Mouse (Mus musculus) myocyte (in vitro differentiated cells): ENCODE data around the gene Sval3. TPM values are rescaled to one million over a fixed set of nuclear protein-coding genes. Genes with fewer than 3 reads are reported as not detected.

Experiments
- H3K27me3 ChIP-seq: one replicate; pipeline ENCODE4 v1.6.1; 2011; ENCODE audit not compliant: control insufficient read depth, insufficient read depth, insufficient read length
- H3K36me3 ChIP-seq: one replicate; pipeline ENCODE4 v1.6.1; 2011; ENCODE audit not compliant: control insufficient read depth, insufficient read depth
- H3K4me2 ChIP-seq: one replicate; pipeline ENCODE4 v1.6.1; 2011; ENCODE audit warnings: low read depth, control low read depth
- H3K4me3 ChIP-seq: one replicate; pipeline ENCODE4 v1.5.1; 2011; ENCODE audit warnings: mild to moderate bottlenecking, control low read depth, moderate library complexity
- H3K79me2 ChIP-seq: one replicate; pipeline ENCODE4 v1.6.1; 2011; ENCODE audit not compliant: control insufficient read depth, insufficient read depth
- H3ac ChIP-seq: one replicate; pipeline ENCODE4 v1.6.1; 2011; ENCODE audit not compliant: control insufficient read depth, insufficient read length
- CEBPB ChIP-seq: IDR thresholded peaks from 2 replicates; pipeline ENCODE4 v1.6.1; 2011; ENCODE audit warnings: mild to moderate bottlenecking, moderate library complexity; ENCODE audit not compliant: poor library complexity, insufficient read depth, severe bottlenecking
- E2F4 ChIP-seq: IDR thresholded peaks from one replicate; pipeline ENCODE4 v1.6.1; 2011; ENCODE audit warnings: mild to moderate bottlenecking, control low read depth, moderate library complexity; ENCODE audit not compliant: insufficient read depth
- MAX ChIP-seq: IDR thresholded peaks from one replicate; pipeline ENCODE4 v1.6.1; 2011; ENCODE audit warnings: low read depth, mild to moderate bottlenecking, control low read depth
- MYOD1 ChIP-seq, 3 experiments: IDR thresholded peaks; one replicate each; pipeline ENCODE4 v1.6.1; 2011; ENCODE audit warnings: control low read depth in 2 of 3, low read depth in 2 of 3, mild to moderate bottlenecking in 2 of 3, moderate library complexity in 1 of 3; ENCODE audit not compliant: insufficient read length in 2 of 3, control insufficient read depth in 1 of 3
- MYOG ChIP-seq, 3 experiments: IDR thresholded peaks; one replicate each; pipeline ENCODE4 v1.6.1; 2011; ENCODE audit warnings: control low read depth in 2 of 3, low read depth in 2 of 3, mild to moderate bottlenecking in 2 of 3; ENCODE audit not compliant: insufficient read length in 2 of 3, control insufficient read depth in 1 of 3, insufficient read depth in 1 of 3
- POLR2A ChIP-seq: IDR thresholded peaks from one replicate; pipeline ENCODE4 v1.6.1; 2011; ENCODE audit warnings: low read depth, mild to moderate bottlenecking, control low read depth, moderate library complexity; ENCODE audit not compliant: insufficient read length
- POLR2AphosphoS2 ChIP-seq: IDR thresholded peaks from one replicate; pipeline ENCODE4 v1.6.1; 2011; ENCODE audit warnings: low read depth, control low read depth; ENCODE audit not compliant: insufficient read length
- REST ChIP-seq: IDR thresholded peaks from one replicate; pipeline ENCODE4 v1.6.1; 2011; ENCODE audit warnings: mild to moderate bottlenecking, control low read depth, moderate library complexity; ENCODE audit not compliant: insufficient read depth, insufficient read length
- SRF ChIP-seq: IDR thresholded peaks from one replicate; pipeline ENCODE4 v1.6.1; 2011; ENCODE audit warnings: low read depth; ENCODE audit not compliant: control insufficient read depth, insufficient read length
- TCF12 ChIP-seq: IDR thresholded peaks from one replicate; pipeline ENCODE4 v1.6.1; 2011; ENCODE audit warnings: mild to moderate bottlenecking, control low read depth; ENCODE audit not compliant: poor library complexity, insufficient read depth, severe bottlenecking
- TCF3 ChIP-seq: IDR thresholded peaks from one replicate; pipeline ENCODE4 v1.6.1; 2011; ENCODE audit warnings: low read depth, control low read depth; ENCODE audit not compliant: insufficient read length
- USF1 ChIP-seq: IDR thresholded peaks from one replicate; pipeline ENCODE4 v1.6.1; 2011; ENCODE audit warnings: low read depth, mild to moderate bottlenecking, control low read depth, moderate library complexity
- polyA plus RNA-seq: library from polyadenylated mRNA; unstranded; fragments of >200 nt; fragmentation: generic; extraction: Trizol; gene quantifications from one replicate; pipeline ENCODE4 v1.2.1, GENCODE M21; 2012; ENCODE audit warnings: missing spikeins

The Sval3 gene
- polyA plus RNA-seq, result not detected

DNA sequence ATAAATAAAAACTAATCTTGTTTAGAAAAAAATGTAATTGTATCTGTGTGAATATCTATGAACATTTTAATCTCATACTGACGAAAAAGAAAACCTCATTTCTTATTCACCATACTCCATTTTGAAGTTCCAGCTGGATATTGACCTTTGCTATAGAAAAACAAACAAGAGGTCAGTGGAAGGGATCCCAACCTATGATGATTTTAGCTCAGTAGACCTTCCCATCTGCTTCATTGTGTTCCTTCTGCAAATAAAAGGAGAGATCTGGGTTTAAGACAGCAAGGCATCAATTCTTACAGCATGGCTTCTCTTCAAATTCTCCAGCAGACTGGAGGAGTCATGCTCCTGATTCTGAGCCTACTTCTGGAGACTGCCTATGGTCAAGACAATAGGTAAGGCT lies at the start of gene Sval3:
Sval3 (plus strand) TSS at position 301 of the 400 bp plus-strand sequence.
- Histone ChIP-seq H3K79me2 (no peaks in the 10 kb centered on the region), H3K36me3 (no peaks in the 10 kb centered on the region), H3K4me3 (no peak within 1 kb of the TSS), H3K4me2 (no peak within 1 kb of the TSS), H3ac (no peak within 1 kb of the TSS), H3K27me3 (no peaks in the 10 kb centered on the region)
- TF ChIP-seq POLR2A (no peak), TCF12 (no peak), USF1 (no peak), REST (no peak)

DNA sequence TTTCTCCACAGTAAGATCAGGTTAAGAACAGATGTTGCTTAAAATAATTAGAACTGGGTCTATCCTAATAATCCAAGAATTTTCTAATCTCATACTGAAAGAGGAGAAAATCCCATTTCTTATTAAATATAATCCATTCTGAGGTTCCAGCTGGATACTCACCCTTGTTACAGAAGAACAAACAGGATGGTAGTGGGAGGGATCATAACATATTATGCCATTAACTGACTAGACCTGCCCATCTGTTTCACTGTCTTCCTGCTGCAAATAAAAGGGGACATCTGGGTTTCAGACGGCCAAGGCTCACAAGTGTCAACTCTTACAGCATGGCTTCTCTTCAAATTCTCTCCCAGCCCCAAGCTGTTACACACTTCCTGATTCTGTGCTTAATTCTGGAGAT lies 16.6 kb upstream of the Sval3 start, which contains the start of gene Sval1:
Sval1 (plus strand) TSS at position 301 of the 400 bp plus-strand sequence.
- Histone ChIP-seq H3K27me3 (no peaks in the 10 kb centered on the region), H3K36me3 (no peaks in the 10 kb centered on the region), H3K4me3 (no peak within 1 kb of the TSS), H3K79me2 (no peaks in the 10 kb centered on the region), H3ac (no peak within 1 kb of the TSS), H3K4me2 (no peak within 1 kb of the TSS)
- TF ChIP-seq MAX, result no peak
- no peak for TF ChIP-seq REST
- TF ChIP-seq TCF12, result no peak
- TF ChIP-seq POLR2AphosphoS2, result no peak
- TF ChIP-seq POLR2A, result no peak
- no peak for TF ChIP-seq CEBPB
- TF ChIP-seq MYOG (IDR thresholded peaks at IDR 0.05; ENCODE audit: control insufficient read depth in 1 of 3, insufficient read depth in 1 of 3, insufficient read length in 2 of 3, low read depth in 2 of 3), result no peak
- TF ChIP-seq E2F4, result no peak
- no peak for TF ChIP-seq SRF
- no peak for TF ChIP-seq TCF3
- TF ChIP-seq MYOD1 (IDR thresholded peaks at IDR 0.05; ENCODE audit: control insufficient read depth in 1 of 3, insufficient read length in 2 of 3, low read depth in 2 of 3), result no peak
- TF ChIP-seq USF1, result no peak

Other genes starting within 250 kb of the Sval3 start
- not detected for gene Olfr459, start 193.0 kb upstream of the Sval3 start, polyA plus RNA-seq
- gene Pip, start 120.6 kb upstream of the Sval3 start, polyA plus RNA-seq, result not detected
- not detected for gene Sval2, start 115.2 kb upstream of the Sval3 start, polyA plus RNA-seq
- gene Sval1, start 16.5 kb upstream of the Sval3 start, polyA plus RNA-seq, result not detected
- gene Sva, start 70.3 kb downstream of the Sval3 start, polyA plus RNA-seq, result not detected
- not detected for gene Tas2r139, start 172.8 kb downstream of the Sval3 start, polyA plus RNA-seq
- gene Tas2r144, start 247.2 kb downstream of the Sval3 start, polyA plus RNA-seq, result not detected